Mouse (Mus musculus) kidney, adult 8-10 months (tissue): ENCODE measurements at regions not wholly inside any gene's neighbourhood (a gene's known extent, or its start where the extent isn't known, plus 50 kb on each side); places are given as distances from the start of the nearest gene placed in this dataset.

ENCODE experiments used
- DNase-seq, 2 experiments: peaks; one replicate each; pipeline ENCODE4 v3.0.0; 2022

DNA sequence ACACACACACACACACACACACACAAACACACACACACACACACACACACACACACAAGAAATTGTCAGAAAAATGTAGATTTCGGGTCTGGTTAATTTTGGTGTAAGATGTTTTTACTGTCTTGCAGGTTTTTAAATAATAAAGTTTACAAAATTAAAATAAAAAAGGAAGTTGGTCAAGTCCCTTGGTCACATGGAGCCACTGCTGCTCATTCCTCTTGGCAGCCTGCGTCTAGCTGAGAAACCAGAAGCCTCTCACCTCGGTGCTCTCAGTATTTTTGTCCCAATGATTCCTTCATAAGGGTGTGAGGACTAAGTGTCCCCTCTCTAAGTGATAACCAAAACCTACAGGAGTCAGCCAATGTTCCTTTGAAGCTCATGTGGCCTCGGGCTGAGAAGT lies 76.8 kb upstream of the Smg1 start:
- no peak for DNase-seq

DNA sequence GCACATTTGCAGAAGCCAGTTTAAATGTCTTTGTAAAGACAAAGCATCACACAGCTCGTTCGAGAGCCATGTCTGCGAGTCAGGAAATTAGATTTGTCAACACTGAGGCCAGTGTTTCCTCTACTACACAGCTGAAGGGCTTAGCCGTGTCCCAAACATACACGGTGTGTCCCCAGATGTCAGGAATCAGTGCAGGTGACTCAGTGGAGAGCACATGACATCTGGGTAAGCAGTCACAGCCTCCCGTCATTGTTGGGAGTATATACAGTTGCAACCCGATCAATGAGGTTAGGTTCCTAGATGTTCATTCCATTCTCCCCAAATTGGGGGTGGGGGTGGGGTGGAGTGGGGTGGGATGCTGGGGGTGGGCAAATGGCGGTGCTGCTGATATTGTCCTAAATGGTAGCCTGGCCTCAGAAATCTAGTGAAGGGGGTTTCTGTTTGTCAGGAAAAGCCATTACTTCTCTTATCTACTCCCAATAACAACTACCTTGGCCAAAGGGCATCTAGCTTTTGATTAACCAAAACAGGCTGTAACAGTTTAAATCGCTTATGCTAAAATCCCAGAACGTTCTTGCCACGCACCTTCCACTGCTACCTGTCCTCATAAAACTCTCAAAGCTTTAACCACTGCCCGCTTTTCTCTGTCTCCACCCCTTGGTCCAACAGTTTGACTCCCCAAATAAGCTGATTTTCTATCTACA lies 75.1 kb upstream of the Smg1 start:
- DNase-seq = peak; percentile 6 to 15

DNA sequence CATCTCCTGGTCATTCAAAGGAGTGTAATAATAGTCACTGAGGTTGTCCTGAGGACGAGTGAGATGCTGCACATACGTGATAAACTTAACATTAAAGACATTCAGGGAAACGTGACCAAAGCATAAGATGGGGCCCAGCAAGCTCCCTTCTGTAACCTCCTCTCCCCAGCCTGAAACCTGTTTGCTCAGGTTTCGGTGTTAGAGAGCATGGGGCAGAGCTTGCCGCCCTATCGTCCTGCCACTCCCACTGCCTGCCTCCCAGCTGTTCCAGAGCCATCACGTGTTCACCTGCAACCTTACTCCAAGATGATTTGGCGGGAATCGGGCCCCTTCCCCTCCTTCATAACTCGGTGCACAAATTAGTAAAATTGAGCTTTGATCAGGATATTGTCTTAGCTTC lies 71.4 kb upstream of the Smg1 start:
- DNase-seq = peak; percentile 9 to 23

DNA sequence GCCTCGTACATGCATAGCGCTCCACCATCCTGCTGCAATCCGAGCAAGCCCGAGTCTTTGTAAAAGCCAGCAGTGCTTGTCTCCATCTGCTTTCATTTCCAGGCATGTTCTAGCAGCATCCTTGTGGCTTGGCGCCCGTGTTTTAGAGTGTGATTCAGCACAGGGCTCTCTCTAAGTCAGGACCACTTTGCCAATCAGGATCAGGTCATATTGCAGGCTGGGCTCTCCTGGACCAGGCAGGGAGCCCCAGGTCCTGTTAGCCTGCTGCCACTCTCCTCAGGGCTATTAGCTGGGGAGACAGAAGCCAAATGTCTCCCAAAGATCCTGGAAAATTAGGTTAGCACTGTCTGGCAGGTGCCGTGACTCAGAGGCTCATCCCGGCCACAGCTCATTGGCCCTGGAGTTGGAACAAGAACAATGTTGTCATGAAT lies 70.8 kb upstream of the Smg1 start:
- no peak for DNase-seq

DNA sequence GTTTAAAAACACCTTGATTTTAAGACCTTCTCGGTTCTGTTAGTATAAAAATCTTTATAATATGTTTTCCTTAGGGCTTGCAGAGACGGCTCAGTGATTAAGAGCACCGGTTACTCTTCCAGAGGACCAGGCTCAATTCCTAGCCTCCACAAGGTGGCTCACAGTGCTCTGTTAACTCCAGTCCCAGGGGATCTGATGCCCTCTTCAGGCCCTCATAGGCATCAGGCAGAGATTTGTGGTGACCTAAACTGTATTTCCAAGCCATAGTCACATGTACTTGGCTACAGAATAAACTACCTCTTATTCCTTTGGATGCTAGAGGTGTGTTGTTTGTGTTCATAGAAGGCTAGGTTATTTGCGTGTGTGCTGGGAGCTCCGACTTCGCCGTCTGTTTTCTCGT lies 70.3 kb upstream of the Smg1 start:
- DNase-seq = peak; percentile 9 to 18

DNA sequence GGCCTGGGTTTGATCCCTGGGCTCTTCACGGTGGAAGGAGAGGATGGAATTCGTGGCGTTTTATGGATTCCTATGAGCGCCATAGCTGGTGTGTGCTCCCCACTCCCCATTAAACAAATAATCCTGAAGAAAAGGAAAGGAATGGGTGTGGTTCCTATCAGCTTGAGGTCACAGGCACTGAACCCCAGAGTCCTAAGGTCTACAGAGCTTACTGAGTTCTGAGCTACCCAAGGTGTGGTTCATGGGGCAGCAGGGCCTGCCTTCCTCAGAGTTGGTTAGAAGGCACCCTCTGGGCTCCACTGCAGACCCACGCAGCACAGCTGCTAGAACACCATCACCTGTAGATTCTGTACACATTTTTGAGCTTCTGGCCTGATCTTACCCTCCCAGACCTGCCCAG lies 66.3 kb upstream of the Smg1 start:
- DNase-seq = no peak

DNA sequence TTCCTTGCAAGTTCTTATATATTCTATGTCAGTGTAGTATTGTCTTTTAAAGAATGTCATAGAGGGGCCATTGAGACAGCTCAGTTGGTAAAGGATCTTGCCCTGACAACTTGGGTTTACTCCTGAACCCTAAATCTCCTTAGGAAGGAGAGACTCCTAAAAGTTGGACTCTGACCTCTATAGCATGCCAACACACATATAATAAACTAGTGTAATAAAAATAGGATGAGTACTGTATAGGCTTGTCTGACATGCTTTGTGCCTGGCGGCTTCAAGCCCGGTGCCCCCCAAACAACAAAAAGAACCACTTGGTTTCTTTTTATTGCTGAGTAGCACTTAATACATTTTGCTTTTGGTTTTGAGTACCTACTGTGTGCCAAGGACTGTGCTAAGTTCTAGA lies 65.4 kb upstream of the Smg1 start:
- DNase-seq = no peak

DNA sequence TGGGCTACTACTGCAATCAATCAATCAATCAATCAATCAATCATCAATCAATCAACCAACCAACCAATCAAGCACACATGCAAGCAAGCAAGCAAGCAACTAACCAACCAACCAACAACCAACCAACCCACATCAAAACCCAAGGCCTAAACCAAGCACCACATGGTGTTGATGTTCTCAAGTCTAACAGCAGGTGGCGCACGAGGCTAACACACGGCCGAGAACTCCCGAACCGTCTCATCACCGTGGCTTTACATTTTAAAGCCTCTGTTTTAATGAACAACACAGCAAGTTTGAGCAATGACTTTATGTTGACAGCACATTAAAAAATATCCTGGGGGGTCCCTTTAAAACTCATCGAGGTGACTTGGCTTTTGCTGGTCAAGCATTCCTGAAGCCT lies 61.3 kb upstream of the Smg1 start:
- peak; percentile 25 to 75 for DNase-seq

DNA sequence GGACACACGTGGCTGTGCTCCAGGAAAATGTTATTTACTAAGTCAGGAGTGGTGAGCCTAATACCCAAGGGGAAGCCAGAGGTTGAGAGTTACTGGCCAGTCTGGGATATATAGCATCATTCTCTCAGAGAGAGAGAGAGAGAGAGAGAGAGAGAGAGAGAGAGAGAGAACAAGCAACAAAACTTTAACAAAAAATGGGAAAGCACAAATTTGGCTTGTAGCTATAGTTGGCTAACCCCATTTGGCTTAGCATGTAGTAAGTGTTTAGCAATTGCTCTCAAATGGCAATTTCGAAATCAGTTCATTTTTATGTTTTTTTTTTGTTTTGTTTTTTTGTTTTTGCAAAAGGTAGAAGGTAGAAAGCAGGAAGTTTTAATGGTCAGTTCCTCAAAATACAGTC lies 60.9 kb upstream of the Smg1 start:
- no peak for DNase-seq

DNA sequence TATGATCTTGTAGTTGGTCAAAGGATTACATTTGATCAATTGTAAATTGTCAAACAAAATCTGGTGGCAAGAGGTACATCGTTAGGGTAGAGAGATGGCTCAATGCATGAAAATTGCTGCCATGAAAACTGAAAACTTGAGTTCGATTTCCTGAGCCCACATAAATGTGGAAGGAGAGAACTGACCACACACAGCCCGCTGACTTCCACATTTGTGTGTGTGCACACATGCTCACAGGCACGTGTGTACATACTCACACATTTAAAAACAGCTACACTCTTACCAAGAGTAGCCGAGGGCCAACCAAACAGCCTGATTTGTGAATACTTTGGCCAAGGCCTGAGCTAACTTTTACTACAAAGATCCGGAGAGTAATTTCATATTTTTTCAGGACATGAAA lies 60.5 kb upstream of the Smg1 start:
- DNase-seq = no peak

DNA sequence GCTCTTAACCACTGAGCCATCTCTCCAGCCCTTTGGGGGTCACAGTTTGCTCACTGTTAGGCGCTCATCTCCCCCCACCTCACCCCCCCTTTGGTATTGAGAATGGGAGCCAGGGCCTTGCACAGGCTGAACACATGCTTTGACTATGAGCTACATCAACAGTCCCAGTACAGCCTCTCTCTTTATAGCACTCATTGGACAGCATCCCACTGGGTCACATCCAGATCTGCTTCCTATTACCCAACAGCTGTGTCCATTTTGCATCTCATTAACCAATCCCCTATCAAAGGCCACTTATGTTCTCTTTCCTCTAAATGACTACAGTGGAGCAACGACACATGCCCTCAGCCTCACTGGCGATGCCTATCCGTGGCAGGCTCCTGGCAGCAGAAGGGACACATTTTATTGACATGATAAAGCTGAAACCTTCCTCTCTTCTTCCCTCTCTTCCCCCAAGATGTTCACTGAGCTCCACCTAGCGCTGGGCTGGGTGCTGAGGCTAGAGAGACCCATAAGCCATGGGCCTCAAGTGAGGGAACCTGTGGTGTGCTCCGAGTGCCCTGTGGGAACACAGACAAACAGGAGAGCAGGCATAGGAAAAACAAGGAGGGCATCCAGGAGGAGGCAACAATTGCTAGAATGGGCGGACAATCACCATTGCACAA lies 57.3 kb upstream of the Smg1 start:
- DNase-seq = no peak

DNA sequence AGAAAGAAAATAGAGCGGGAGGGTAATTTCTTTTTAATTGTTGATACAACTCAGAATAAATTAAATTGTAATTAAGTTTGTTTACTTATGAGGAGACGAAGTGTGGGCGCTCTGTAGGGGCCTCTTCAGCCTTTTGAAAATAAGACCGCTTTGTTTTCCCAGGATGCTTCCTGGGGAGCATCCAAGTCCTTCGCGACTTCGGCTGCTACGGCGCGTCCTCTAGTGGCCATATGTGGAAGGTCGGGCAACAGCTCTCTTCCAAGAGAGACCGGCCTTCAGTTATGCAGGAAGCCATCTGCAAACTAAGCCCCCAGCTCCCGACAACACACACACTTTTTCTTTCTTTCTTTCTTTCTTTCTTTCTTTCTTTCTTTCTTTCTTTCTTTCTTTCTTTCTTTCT lies 54.1 kb upstream of the Smg1 start:
- peak; percentile 61 to 81 for DNase-seq

DNA sequence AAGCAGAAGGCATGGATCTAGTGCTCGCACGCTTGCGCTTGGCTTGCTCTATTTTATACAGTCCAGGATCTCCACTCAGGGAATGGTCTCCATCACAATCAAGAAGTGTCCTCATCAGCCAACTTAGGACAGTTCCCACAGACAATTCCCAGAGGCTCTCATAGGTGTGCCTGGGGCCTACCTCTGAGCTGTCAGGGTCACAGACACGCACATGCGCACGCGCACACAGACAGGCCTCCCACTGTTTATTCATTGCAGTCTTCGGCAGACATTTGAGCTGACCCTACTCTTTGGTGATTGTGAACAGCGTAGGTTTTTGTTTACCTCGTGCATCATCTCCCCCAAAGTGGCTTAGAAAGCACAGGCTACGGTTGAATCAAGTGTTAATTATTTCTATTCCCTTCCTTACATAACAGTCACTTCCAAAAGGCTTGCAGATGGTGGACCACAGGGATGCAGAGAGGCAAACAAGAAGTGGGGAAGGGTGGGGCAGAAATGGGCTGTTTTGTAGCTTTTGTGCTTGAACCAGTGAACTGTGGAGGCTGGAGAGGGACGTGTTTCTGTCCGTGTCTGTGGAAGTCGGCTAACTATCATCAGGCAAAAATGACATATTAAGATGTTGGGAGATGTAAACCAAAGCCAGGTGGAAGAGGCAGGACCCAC lies 53.5 kb upstream of the Smg1 start:
- DNase-seq = no peak

DNA sequence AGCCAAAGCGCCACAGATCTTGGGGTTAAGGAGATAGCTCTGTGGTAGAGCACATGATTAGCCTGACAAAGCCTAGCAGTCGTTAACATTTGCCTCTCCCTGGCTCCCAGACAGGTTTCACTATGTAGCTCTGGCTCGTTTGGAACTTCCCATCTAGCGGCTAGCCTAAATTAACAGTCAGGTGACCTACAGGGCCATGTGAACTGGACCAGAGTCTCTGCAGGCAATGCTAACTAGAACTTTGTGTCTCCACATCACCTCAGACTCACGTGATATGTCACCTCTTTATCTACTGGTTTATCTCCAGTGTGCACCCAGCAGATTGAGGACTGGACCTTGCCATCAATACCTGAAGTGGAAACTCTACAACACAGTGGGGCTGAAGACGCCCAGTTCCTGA lies 52.4 kb upstream of the Smg1 start:
- no peak for DNase-seq

DNA sequence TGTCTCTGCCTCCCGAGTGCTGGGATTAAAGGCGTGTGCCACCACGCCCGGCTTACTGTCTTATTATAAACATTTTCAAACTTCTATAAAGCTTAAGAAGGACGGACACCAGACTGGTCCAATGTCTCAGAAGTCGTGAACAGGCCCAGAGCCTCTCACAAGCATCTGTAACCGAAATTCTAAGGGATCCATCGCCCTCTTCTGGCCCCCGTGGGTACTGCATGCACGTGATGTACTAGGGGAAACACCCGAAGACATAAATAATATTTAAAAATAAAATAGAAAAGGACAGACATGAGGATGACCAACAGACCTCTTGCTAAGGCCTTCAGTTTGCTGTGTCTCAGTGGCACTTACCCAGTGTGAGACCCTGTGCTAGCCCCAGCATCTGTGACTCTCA lies 51.8 kb upstream of the Smg1 start:
- peak in 1 of 2 experiments; percentile 34 for DNase-seq

DNA sequence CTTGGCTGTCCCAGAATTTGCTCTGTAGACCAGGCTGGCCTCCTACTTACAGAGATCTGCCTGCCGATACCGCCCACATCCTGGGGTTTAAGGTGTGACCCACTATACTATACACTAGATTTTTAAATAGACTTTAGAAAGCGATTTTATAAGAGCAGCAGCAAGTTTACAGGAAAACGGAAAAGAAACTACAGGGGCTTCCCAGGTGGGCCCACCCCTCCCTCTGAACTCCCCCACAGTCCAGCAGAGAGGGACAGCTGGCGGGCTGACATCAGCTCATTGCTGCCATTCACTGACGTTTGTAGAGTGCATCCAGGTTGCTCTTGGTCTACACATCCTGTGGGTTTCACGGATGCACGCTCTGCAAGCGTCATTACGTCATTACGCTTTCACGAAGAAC lies 51.2 kb upstream of the Smg1 start:
- no peak for DNase-seq
